Mouse (Mus musculus) midbrain, embryonic 13.5 days (tissue): ENCODE data around the gene Cdkal1. TPM values are rescaled to one million over a fixed set of nuclear protein-coding genes. Genes with fewer than 3 reads are reported as not detected.

Experiments
- ATAC-seq: fragments of 200-750 bp; cut with Nextera tagmentation; 2 replicates; pipeline ENCODE4 v1.8.0; 2017; ENCODE audit warnings: mild to moderate bottlenecking, moderate TSS enrichment, moderate library complexity
- H3K27ac ChIP-seq: fragments of 300-500 bp; sonication (generic); 2 replicates; pipeline ENCODE4 v1.5.1; 2015; ENCODE audit warnings: inconsistent platforms, mild to moderate bottlenecking, moderate library complexity
- H3K27me3 ChIP-seq: fragments of 300-500 bp; sonication (generic); 2 replicates; pipeline ENCODE4 v1.6.1; 2015; ENCODE audit warnings: mild to moderate bottlenecking, inconsistent platforms
- H3K36me3 ChIP-seq: fragments of 300-500 bp; sonication (generic); 2 replicates; pipeline ENCODE4 v1.6.1; 2015; ENCODE audit warnings: mild to moderate bottlenecking, inconsistent platforms
- H3K4me1 ChIP-seq: fragments of 300-500 bp; sonication (generic); replicated peaks from 2 replicates; pipeline ENCODE4 v1.6.1; 2015; ENCODE audit warnings: inconsistent platforms
- H3K4me2 ChIP-seq: fragments of 300-500 bp; sonication (generic); replicated peaks from 2 replicates; pipeline ENCODE4 v1.6.1; 2015; ENCODE audit warnings: moderate library complexity, mild to moderate bottlenecking, inconsistent platforms
- H3K4me3 ChIP-seq: fragments of 300-500 bp; sonication (generic); replicated peaks from 2 replicates; pipeline ENCODE4 v1.5.1; 2015; ENCODE audit warnings: mild to moderate bottlenecking, inconsistent platforms
- H3K9ac ChIP-seq: fragments of 300-500 bp; sonication (generic); replicated peaks from 2 replicates; pipeline ENCODE4 v1.6.1; 2015; ENCODE audit warnings: mild to moderate bottlenecking, inconsistent platforms
- H3K9me3 ChIP-seq: fragments of 300-500 bp; sonication (generic); 2 replicates; pipeline ENCODE4 v1.6.1; 2016; ENCODE audit warnings: mild to moderate bottlenecking, inconsistent platforms
- WGBS: fragments of 180-500 bp; shearing (Covaris S2); methylation state at CpG from one replicate; pipeline ENCODE4 v1.1.7; 2015; 5-methylcytosine and 5-hydroxymethylcytosine counted together
- polyA plus RNA-seq: library from polyadenylated mRNA; unstranded; fragments of >200 nt; fragmentation: Nextera tagmentation; extraction: Ambion mirVana; gene quantifications from 2 replicates; pipeline ENCODE4 v1.2.1, GENCODE M21; 2015

The Cdkal1 gene
- polyA plus RNA-seq, 1 experiment from 2014 or later = 21.8 TPM

- H3K4me2 ChIP-seq = no peak overlapping the region
- H3K4me3 ChIP-seq = no peak overlapping the region
- H3K9ac ChIP-seq = no peak overlapping the region
- ATAC-seq = no peak
- no peaks in the 10 kb centered on the region for H3K27me3 ChIP-seq
- no peaks in the 10 kb centered on the region for H3K9me3 ChIP-seq
- 85% methylated on average over 4 of the region's 4 CpGs for WGBS
- H3K36me3 ChIP-seq = no peaks in the 10 kb centered on the region
- H3K27ac ChIP-seq = no peak overlapping the region
- H3K4me1 ChIP-seq = peaks cover 46% of the 10 kb centered on the region
These were observed 24.3 kb downstream of the Cdkal1 start for GRCm38 (mm10) chr13:29831126-29831525.

- no peaks in the 10 kb centered on the region for H3K27me3 ChIP-seq
- no peak overlapping the region for H3K9ac ChIP-seq
- H3K4me2 ChIP-seq = no peak overlapping the region
- H3K4me3 ChIP-seq = no peak overlapping the region
- H3K4me1 ChIP-seq = peaks cover 58% of the 10 kb centered on the region
- no peak for ATAC-seq
- no peaks in the 10 kb centered on the region for H3K9me3 ChIP-seq
- H3K27ac ChIP-seq = peak overlapping the region; percentile 25; the same call in 1 of the 2 replicates
- 15% methylated on average over 1 of the region's 1 CpGs for WGBS
- H3K36me3 ChIP-seq = no peaks in the 10 kb centered on the region
These were observed 27.4 kb downstream of the Cdkal1 start for GRCm38 (mm10) chr13:29828032-29828431.

GRCm38 (mm10) chr13:29826469-29826868 lies 29.0 kb downstream of the Cdkal1 start:
- Histone ChIP-seq H3K9ac (no peak overlapping the region), H3K9me3 (no peaks in the 10 kb centered on the region), H3K4me3 (no peak overlapping the region), H3K27ac (peak overlapping the region; percentile 10), H3K36me3 (no peaks in the 10 kb centered on the region), H3K27me3 (no peaks in the 10 kb centered on the region), H3K4me2 (no peak overlapping the region), H3K4me1 (peaks cover 49% of the 10 kb centered on the region)
- 36% methylated on average over 2 of the region's 2 CpGs for WGBS
- ATAC-seq = no peak

GRCm38 (mm10) chr13:29826041-29826440 lies 29.4 kb downstream of the Cdkal1 start:
- Histone ChIP-seq H3K9ac (no peak overlapping the region), H3K4me3 (no peak overlapping the region), H3K27me3 (no peaks in the 10 kb centered on the region), H3K9me3 (no peaks in the 10 kb centered on the region), H3K4me1 (peaks cover 49% of the 10 kb centered on the region), H3K27ac (peak overlapping the region; percentile 10), H3K4me2 (no peak overlapping the region), H3K36me3 (no peaks in the 10 kb centered on the region)
- no peak for ATAC-seq

GRCm38 (mm10) chr13:29824797-29825196 lies 30.7 kb downstream of the Cdkal1 start:
- H3K4me2 ChIP-seq = no peak overlapping the region
- H3K4me1 ChIP-seq = peaks cover 44% of the 10 kb centered on the region
- no peak overlapping the region for H3K4me3 ChIP-seq
- H3K9ac ChIP-seq = no peak overlapping the region
- WGBS = 77% methylated on average over 4 of the region's 4 CpGs
- H3K27ac ChIP-seq = peak overlapping the region; percentile 75
- no peak for ATAC-seq
- no peaks in the 10 kb centered on the region for H3K27me3 ChIP-seq
- H3K9me3 ChIP-seq = no peaks in the 10 kb centered on the region
- no peaks in the 10 kb centered on the region for H3K36me3 ChIP-seq

- Histone ChIP-seq H3K36me3 (no peaks in the 10 kb centered on the region), H3K27ac (peak overlapping the region; percentile 75), H3K4me3 (no peak overlapping the region), H3K4me1 (peaks cover 40% of the 10 kb centered on the region), H3K9me3 (no peaks in the 10 kb centered on the region), H3K27me3 (no peaks in the 10 kb centered on the region), H3K9ac (no peak overlapping the region), H3K4me2 (no peak overlapping the region)
- ATAC-seq = peak; percentile 27; the same call in 1 of the 2 replicates
- 73% methylated on average over 8 of the region's 8 CpGs for WGBS
These were observed 31.1 kb downstream of the Cdkal1 start for GRCm38 (mm10) chr13:29824326-29824725.

- peak; percentile 91 for ATAC-seq
- Histone ChIP-seq H3K4me1 (peaks cover 39% of the 10 kb centered on the region), H3K4me3 (no peak overlapping the region), H3K4me2 (no peak overlapping the region), H3K27ac (peak overlapping the region; percentile 75), H3K36me3 (no peaks in the 10 kb centered on the region), H3K9me3 (no peaks in the 10 kb centered on the region), H3K27me3 (no peaks in the 10 kb centered on the region), H3K9ac (no peak overlapping the region)
- 37% methylated on average over 9 of the region's 9 CpGs for WGBS
These were observed 31.6 kb downstream of the Cdkal1 start for GRCm38 (mm10) chr13:29823906-29824305.

- no peak overlapping the region for H3K9ac ChIP-seq
These were observed 32.0 kb downstream of the Cdkal1 start for GRCm38 (mm10) chr13:29823487-29823886.

GRCm38 (mm10) chr13:29819910-29820583 lies 35.4 kb downstream of the Cdkal1 start:
- Histone ChIP-seq H3K9ac (no peak overlapping the region), H3K4me3 (no peak overlapping the region), H3K9me3 (no peaks in the 10 kb centered on the region), H3K27me3 (no peaks in the 10 kb centered on the region), H3K36me3 (no peaks in the 10 kb centered on the region), H3K27ac (no peak overlapping the region), H3K4me2 (no peak overlapping the region), H3K4me1 (peaks cover 18% of the 10 kb centered on the region)
- 96% methylated on average over 9 of the region's 9 CpGs for WGBS
- ATAC-seq = no peak

More at GRCm38 (mm10) chr13:29823487-29823886, 32.0 kb downstream of the Cdkal1 start:
- H3K27ac ChIP-seq = peak overlapping the region; percentile 75
- H3K36me3 ChIP-seq = no peaks in the 10 kb centered on the region
- H3K4me3 ChIP-seq = no peak overlapping the region
- no peaks in the 10 kb centered on the region for H3K9me3 ChIP-seq
- 75% methylated on average over 8 of the region's 8 CpGs for WGBS
- H3K4me1 ChIP-seq = peaks cover 39% of the 10 kb centered on the region
- H3K27me3 ChIP-seq = no peaks in the 10 kb centered on the region
- H3K4me2 ChIP-seq = no peak overlapping the region
- ATAC-seq = peak; percentile 41; the same call in 1 of the 2 replicates

GRCm38 (mm10) chr13:29819147-29819546 lies 36.3 kb downstream of the Cdkal1 start:
- Histone ChIP-seq H3K27me3 (no peaks in the 10 kb centered on the region), H3K4me3 (no peak overlapping the region)
- 89% methylated on average over 3 of the region's 3 CpGs for WGBS

GRCm38 (mm10) chr13:29818314-29818713 lies 37.2 kb downstream of the Cdkal1 start:
- Histone ChIP-seq H3K4me2 (no peak overlapping the region), H3K4me1 (peaks cover 1% of the 10 kb centered on the region), H3K27ac (no peak overlapping the region), H3K9ac (no peak overlapping the region), H3K4me3 (no peak overlapping the region), H3K9me3 (no peaks in the 10 kb centered on the region), H3K27me3 (no peaks in the 10 kb centered on the region), H3K36me3 (no peaks in the 10 kb centered on the region)
- ATAC-seq = no peak
- WGBS = 91% methylated on average over 2 of the region's 2 CpGs

More at GRCm38 (mm10) chr13:29819147-29819546, 36.3 kb downstream of the Cdkal1 start:
- no peak overlapping the region for H3K9ac ChIP-seq
- H3K9me3 ChIP-seq = no peaks in the 10 kb centered on the region
- no peak overlapping the region for H3K4me2 ChIP-seq
- peaks cover 10% of the 10 kb centered on the region for H3K4me1 ChIP-seq
- H3K27ac ChIP-seq = no peak overlapping the region
- no peak for ATAC-seq
- no peaks in the 10 kb centered on the region for H3K36me3 ChIP-seq

GRCm38 (mm10) chr13:29810780-29811179 lies 44.7 kb downstream of the Cdkal1 start:
- no peak overlapping the region for H3K27ac ChIP-seq
- 74% methylated on average over 4 of the region's 4 CpGs for WGBS

GRCm38 (mm10) chr13:29808383-29808782 lies 47.1 kb downstream of the Cdkal1 start:
- Histone ChIP-seq H3K36me3 (no peaks in the 10 kb centered on the region), H3K27ac (no peak overlapping the region), H3K4me2 (no peak overlapping the region), H3K4me3 (no peak overlapping the region), H3K27me3 (no peaks in the 10 kb centered on the region), H3K4me1 (0 out of 2 replicates have a peak, but pooled peaks cover 12% of the 10 kb centered on the region), H3K9ac (no peak overlapping the region), H3K9me3 (no peaks in the 10 kb centered on the region)
- 91% methylated on average over 3 of the region's 3 CpGs for WGBS
- ATAC-seq = no peak

More at GRCm38 (mm10) chr13:29810780-29811179, 44.7 kb downstream of the Cdkal1 start:
- no peak overlapping the region for H3K4me3 ChIP-seq
- H3K4me1 ChIP-seq = 0 out of 2 replicates have a peak, but pooled peaks cover 12% of the 10 kb centered on the region
- H3K9ac ChIP-seq = no peak overlapping the region
- H3K9me3 ChIP-seq = no peaks in the 10 kb centered on the region
- no peak overlapping the region for H3K4me2 ChIP-seq
- no peaks in the 10 kb centered on the region for H3K27me3 ChIP-seq
- no peak for ATAC-seq
- no peaks in the 10 kb centered on the region for H3K36me3 ChIP-seq
